Mouse (Mus musculus) midbrain, embryonic 10.5 days (tissue): ENCODE measurements around the gene Sun1. TPM values are rescaled to one million over a fixed set of nuclear protein-coding genes. Genes with fewer than 3 reads are reported as not detected.

Experiments used
- polyA plus RNA-seq: library from polyadenylated mRNA; unstranded; fragments of >200 nt; fragmentation: Nextera tagmentation; extraction: Ambion mirVana; gene quantifications from 2 replicates; pipeline ENCODE4 v1.2.1, GENCODE M21; 2016

Sun1 gene
- polyA plus RNA-seq, 1 experiment from 2014 or later, result 46.9 TPM

Other genes starting within 250 kb of the Sun1 start
- 4.8 and 6.8 TPM in 2 replicates for gene Pdgfa, start 203.3 kb upstream of the Sun1 start, polyA plus RNA-seq
- 9.4 and 21.6 TPM in 2 replicates for gene Prkar1b, start 50.6 kb upstream of the Sun1 start, polyA plus RNA-seq
- gene Dnaaf5, start 50.4 kb upstream of the Sun1 start, polyA plus RNA-seq, result 6.7 and 7.7 TPM in 2 replicates
- 168 and 187 TPM in 2 replicates for gene Get4, start 51.7 kb downstream of the Sun1 start, polyA plus RNA-seq
- gene Adap1, start 125.0 kb downstream of the Sun1 start, polyA plus RNA-seq, result 0.37 and 0.53 TPM in 2 replicates
- gene Cox19, start 150.8 kb downstream of the Sun1 start, polyA plus RNA-seq, result 123 and 134 TPM in 2 replicates
- not detected in 2 replicates for gene Cyp2w1, start 152.0 kb downstream of the Sun1 start, polyA plus RNA-seq
- gene Gpr146, start 177.1 kb downstream of the Sun1 start, polyA plus RNA-seq, result 1.7 and 2.0 TPM in 2 replicates
- gene C130050O18Rik, start 204.6 kb downstream of the Sun1 start, polyA plus RNA-seq, result 0.32 and 0.39 TPM in 2 replicates
- gene Gper1, start 222.5 kb downstream of the Sun1 start, polyA plus RNA-seq, result 0.77 and 2.5 TPM in 2 replicates